Mouse (Mus musculus): ENCODE measurements at regions not wholly inside any gene's neighbourhood (a gene's known extent, or its start where the extent isn't known, plus 50 kb on each side); places are given as distances from the start of the nearest gene placed in this dataset.

DNA sequence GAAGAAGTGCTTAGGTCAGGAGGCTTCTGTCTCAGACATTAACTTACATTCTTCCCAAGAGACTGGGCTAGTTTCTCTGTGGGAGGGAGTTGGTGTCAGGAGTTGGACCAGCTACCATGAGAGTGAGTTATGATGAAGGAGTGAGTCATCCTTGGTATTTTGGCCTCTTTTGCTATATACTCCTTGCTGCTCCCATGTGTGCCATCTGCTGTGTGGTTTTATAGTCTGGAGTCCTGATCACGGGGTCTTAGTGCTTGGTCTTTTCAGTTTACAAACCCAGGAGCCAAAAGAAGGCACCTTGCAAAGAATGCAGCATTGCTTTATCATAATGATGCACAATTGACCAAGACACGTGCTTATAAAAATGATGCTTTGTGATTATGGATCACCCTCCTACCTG lies 56.6 kb downstream of the Zfp503 start:
- Histone ChIP-seq H3K27me3 (ENCODE audit: control insufficient read depth, insufficient read depth, low read depth, low read length) (no peaks in the 10 kb centered on the region), H3K4me1 (ENCODE audit: control insufficient read depth, insufficient read depth, low read length) (no peaks in the 10 kb centered on the region), H3K36me3 (ENCODE audit: control insufficient read depth, insufficient read depth, low read length) (no peaks in the 10 kb centered on the region), H3K4me3 (ENCODE audit: low read depth, low read length) (no peak overlapping the region), H3K9ac (ENCODE audit: low read depth, low read length) (no peak overlapping the region), H3K9me3 (replicated peaks; ENCODE audit: control insufficient read depth, low read length, poor library complexity, severe bottlenecking) (no peaks in the 10 kb centered on the region), H3K27ac (ENCODE audit: low read length) (no peak overlapping the region), H3K4me2 (ENCODE audit: low read length) (no peak overlapping the region)
- ATAC-seq: no peak
- 89% methylated on average over 2 of the region's 2 CpGs for WGBS

GRCm38 (mm10) chr14:21931944-21932343 lies 57.5 kb downstream of the Zfp503 start:
- H3K27ac ChIP-seq (ENCODE audit: low read length): no peak overlapping the region
- no peak for ATAC-seq
- H3K27me3 ChIP-seq (ENCODE audit: control insufficient read depth, insufficient read depth, low read depth, low read length): no peaks in the 10 kb centered on the region
- H3K4me3 ChIP-seq (ENCODE audit: low read depth, low read length): no peak overlapping the region
- 53% methylated on average over 7 of the region's 7 CpGs for WGBS
- no peaks in the 10 kb centered on the region for H3K36me3 ChIP-seq (ENCODE audit: control insufficient read depth, insufficient read depth, low read length)
- H3K4me2 ChIP-seq (ENCODE audit: low read length): no peak overlapping the region
- H3K9ac ChIP-seq (ENCODE audit: low read depth, low read length): no peak overlapping the region
- no peaks in the 10 kb centered on the region for H3K9me3 ChIP-seq (replicated peaks; ENCODE audit: control insufficient read depth, low read length, poor library complexity, severe bottlenecking)
- H3K4me1 ChIP-seq (ENCODE audit: control insufficient read depth, insufficient read depth, low read length): no peaks in the 10 kb centered on the region

DNA sequence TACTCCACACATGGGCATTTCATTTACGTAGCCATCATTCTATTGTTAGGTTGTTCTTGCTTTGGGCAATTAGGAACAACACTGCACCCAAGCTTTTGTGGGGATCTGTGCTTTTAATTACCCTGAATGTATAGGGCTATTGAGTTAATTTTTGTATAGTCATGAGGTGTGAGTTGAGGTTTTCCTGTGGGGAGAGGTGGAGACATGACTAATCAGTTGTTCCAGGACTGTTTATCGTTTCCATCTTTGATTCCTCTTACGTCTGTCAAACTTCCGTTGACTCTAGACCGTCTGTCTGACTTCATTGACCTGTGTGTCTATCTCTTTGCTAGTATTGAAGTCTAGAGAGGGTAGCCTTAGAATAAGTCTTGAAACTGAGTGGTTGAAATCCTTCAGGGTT lies 60.4 kb downstream of the Zfp503 start:
- Histone ChIP-seq H3K4me2 (ENCODE audit: low read length) (no peak overlapping the region), H3K27me3 (ENCODE audit: control insufficient read depth, insufficient read depth, low read depth, low read length) (no peaks in the 10 kb centered on the region), H3K27ac (ENCODE audit: low read length) (no peak overlapping the region), H3K9me3 (replicated peaks; ENCODE audit: control insufficient read depth, low read length, poor library complexity, severe bottlenecking) (no peaks in the 10 kb centered on the region), H3K9ac (ENCODE audit: low read depth, low read length) (no peak overlapping the region), H3K4me1 (ENCODE audit: control insufficient read depth, insufficient read depth, low read length) (no peaks in the 10 kb centered on the region), H3K36me3 (ENCODE audit: control insufficient read depth, insufficient read depth, low read length) (no peaks in the 10 kb centered on the region), H3K4me3 (ENCODE audit: low read depth, low read length) (no peak overlapping the region)
- no peak for ATAC-seq
- WGBS: 90% methylated on average over 5 of the region's 5 CpGs

GRCm38 (mm10) chr14:21916671-21917070 lies 67.9 kb upstream of the Comtd1 start:
- Histone ChIP-seq H3K9ac (ENCODE audit: low read depth, low read length) (no peak overlapping the region), H3K27me3 (ENCODE audit: control insufficient read depth, insufficient read depth, low read depth, low read length) (no peaks in the 10 kb centered on the region), H3K27ac (ENCODE audit: low read length) (no peak overlapping the region), H3K4me1 (ENCODE audit: control insufficient read depth, insufficient read depth, low read length) (no peaks in the 10 kb centered on the region), H3K4me2 (ENCODE audit: low read length) (no peak overlapping the region), H3K4me3 (ENCODE audit: low read depth, low read length) (no peak overlapping the region), H3K36me3 (ENCODE audit: control insufficient read depth, insufficient read depth, low read length) (no peaks in the 10 kb centered on the region), H3K9me3 (replicated peaks; ENCODE audit: control insufficient read depth, low read length, poor library complexity, severe bottlenecking) (no peaks in the 10 kb centered on the region)
- 85% methylated on average over 3 of the region's 3 CpGs for WGBS
- no peak for ATAC-seq

DNA sequence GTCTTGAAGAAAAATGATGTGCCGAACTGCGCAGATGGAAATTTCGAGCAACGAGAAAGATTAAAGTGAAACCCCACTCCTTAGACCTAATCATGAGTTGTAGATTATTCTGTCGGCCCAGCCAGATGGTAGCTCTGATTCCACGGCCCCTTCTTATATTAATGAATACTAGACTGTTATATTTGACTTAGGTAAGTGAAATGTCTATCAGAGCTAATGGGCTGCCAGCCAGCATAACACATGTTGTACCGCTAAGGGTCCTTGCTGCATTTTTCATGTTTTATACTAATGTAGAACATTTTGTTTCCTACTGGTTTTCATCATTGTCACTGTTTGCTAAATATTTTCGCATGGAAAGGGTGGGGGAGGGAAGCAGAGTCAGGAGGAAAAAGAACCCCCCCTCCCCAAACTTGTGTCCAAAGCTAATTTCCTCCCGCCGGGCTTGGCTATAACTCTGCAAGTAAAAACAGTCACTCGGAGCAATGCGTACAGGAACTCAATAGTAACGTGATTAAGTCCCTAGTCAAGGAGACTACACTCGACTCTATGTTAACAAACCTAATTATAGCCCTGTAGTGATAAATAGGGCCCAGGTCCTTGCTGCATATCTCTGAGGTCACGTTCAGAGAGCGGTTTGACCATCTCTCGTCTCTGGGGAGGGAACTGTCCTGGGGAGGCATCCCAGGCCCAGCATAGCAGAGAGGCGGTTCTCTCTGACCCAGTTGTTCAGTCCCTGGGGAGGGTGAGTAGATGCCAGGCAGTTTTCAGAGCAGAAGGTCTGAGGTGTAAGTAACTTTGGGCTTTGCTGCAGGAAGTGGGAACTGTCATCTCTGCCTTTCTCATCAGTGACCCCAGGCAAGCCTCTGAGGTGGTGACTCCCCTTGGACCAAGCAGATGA lies 56.0 kb upstream of the Comtd1 start:
- no peak overlapping the region for H3K9ac ChIP-seq (ENCODE audit: low read depth, low read length)
- H3K9me3 ChIP-seq (replicated peaks; ENCODE audit: control insufficient read depth, low read length, poor library complexity, severe bottlenecking): no peaks in the 10 kb centered on the region
- 0 out of 2 replicates have a peak, but pooled peaks have one; percentile 14 for ATAC-seq
- H3K27me3 ChIP-seq (ENCODE audit: control insufficient read depth, insufficient read depth, low read depth, low read length): no peaks in the 10 kb centered on the region
- H3K36me3 ChIP-seq (ENCODE audit: control insufficient read depth, insufficient read depth, low read length): no peaks in the 10 kb centered on the region
- H3K4me1 ChIP-seq (ENCODE audit: control insufficient read depth, insufficient read depth, low read length): peaks cover 6% of the 10 kb centered on the region; the same call in 1 of the 2 replicates
- no peak overlapping the region for H3K4me2 ChIP-seq (ENCODE audit: low read length)
- no peak overlapping the region for H3K4me3 ChIP-seq (ENCODE audit: low read depth, low read length)
- 64% methylated on average over 18 of the region's 18 CpGs for WGBS
- no peak overlapping the region for H3K27ac ChIP-seq (ENCODE audit: low read length)

DNA sequence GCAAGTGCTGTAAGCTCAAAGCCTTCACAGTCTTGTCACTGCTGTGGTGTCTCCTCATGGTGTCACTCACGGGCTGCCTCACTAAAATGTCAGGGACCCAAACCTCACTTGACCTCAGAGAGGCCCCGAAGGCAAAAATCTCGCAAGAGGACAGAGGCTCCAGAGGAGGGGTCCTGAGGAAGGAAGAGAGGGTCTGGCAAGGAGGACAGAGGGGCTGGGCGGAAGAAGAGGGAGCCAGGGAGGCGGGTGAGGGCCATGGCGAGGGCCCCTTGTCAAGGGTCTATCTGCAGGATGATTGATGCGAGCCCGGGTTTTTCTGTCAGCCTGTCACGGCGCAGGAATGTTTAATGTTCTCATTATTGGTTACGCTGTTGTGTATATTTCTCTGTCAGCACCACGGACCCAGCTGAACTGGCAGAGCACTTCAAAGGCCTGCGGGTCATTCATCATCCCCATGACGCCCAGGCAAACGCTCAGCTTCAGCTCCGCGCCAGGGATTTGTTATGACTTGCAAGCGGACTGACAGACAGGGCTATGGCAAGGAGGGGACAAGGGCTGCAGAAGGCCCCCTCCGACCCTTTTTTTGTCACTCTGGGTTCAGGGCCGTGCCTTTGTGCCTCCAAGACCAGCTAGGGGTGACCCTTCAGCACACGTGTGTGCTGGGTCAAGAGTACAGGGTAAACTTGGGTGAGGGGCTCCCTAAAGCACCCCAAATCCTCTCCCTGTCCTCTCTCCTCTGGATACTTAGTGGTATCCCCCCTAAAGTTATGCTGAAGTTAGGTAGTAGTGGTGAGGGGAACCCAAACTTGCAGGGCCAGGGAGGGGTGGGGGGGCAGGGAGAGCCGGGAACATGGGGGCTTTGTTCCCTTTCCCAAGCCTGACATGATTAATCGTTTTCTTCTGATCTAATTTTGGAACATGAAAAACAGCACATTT lies 55.1 kb upstream of the Comtd1 start:
- no peak overlapping the region for H3K9ac ChIP-seq (ENCODE audit: low read depth, low read length)
- no peaks in the 10 kb centered on the region for H3K9me3 ChIP-seq (replicated peaks; ENCODE audit: control insufficient read depth, low read length, poor library complexity, severe bottlenecking)
- no peak overlapping the region for H3K27ac ChIP-seq (ENCODE audit: low read length)
- peak; percentile 8; the same call in 1 of the 2 replicates for ATAC-seq
- no peak overlapping the region for H3K4me3 ChIP-seq (ENCODE audit: low read depth, low read length)
- 25% methylated on average over 23 of the region's 23 CpGs for WGBS
- no peaks in the 10 kb centered on the region for H3K36me3 ChIP-seq (ENCODE audit: control insufficient read depth, insufficient read depth, low read length)
- peak overlapping the region; percentile 34 for H3K4me2 ChIP-seq (ENCODE audit: low read length)
- no peaks in the 10 kb centered on the region for H3K27me3 ChIP-seq (ENCODE audit: control insufficient read depth, insufficient read depth, low read depth, low read length)
- peaks cover 6% of the 10 kb centered on the region; the same call in 1 of the 2 replicates for H3K4me1 ChIP-seq (ENCODE audit: control insufficient read depth, insufficient read depth, low read length)

DNA sequence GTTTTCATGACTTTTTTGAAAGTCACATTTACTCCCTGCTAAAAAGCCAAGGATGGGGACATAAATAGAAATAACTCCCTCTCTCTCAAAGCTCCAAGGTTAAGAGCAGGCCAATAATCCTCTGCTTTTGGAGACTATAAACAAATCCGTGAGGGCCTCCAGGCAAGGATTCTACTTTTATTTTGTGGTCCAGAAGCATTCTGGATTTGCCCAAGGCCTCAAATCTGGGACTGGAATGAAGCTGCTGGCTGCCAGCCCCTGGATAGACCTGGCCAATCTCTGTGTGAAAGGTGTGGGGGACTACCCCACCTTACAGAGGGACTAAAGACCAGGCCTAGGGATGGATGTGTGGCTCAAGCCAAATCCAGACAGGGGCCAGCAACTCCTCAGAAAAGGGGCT lies 54.1 kb upstream of the Comtd1 start:
- Histone ChIP-seq H3K9ac (ENCODE audit: low read depth, low read length) (no peak overlapping the region), H3K27ac (ENCODE audit: low read length) (no peak overlapping the region), H3K9me3 (replicated peaks; ENCODE audit: control insufficient read depth, low read length, poor library complexity, severe bottlenecking) (no peaks in the 10 kb centered on the region), H3K36me3 (ENCODE audit: control insufficient read depth, insufficient read depth, low read length) (no peaks in the 10 kb centered on the region), H3K4me2 (ENCODE audit: low read length) (no peak overlapping the region), H3K4me1 (ENCODE audit: control insufficient read depth, insufficient read depth, low read length) (peaks cover 6% of the 10 kb centered on the region; the same call in 1 of the 2 replicates), H3K4me3 (ENCODE audit: low read depth, low read length) (no peak overlapping the region), H3K27me3 (ENCODE audit: control insufficient read depth, insufficient read depth, low read depth, low read length) (no peaks in the 10 kb centered on the region)
- no peak for ATAC-seq
- 85% methylated on average over 1 of the region's 1 CpGs for WGBS

DNA sequence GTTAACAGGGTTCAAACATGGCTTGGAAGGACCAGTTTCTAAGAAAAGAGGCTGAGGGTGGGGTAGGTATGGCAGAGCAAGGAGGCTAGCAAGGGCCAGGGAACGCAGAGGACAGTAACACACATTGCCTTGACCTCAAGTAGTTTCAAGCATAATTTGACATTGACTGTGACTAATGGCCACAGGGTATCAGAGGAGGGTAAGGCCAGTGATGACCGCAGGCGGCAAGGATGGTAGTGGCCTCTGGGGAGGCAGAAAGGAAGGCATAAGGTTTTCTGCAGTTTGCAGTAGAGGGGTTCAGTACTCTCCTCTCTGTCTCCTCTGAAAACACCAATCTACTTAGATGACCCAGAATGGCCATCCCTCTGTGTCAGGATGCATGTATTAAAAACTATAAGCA lies 53.7 kb upstream of the Comtd1 start:
- Histone ChIP-seq H3K36me3 (ENCODE audit: control insufficient read depth, insufficient read depth, low read length) (no peaks in the 10 kb centered on the region), H3K4me2 (ENCODE audit: low read length) (no peak overlapping the region), H3K27me3 (ENCODE audit: control insufficient read depth, insufficient read depth, low read depth, low read length) (no peaks in the 10 kb centered on the region), H3K4me3 (ENCODE audit: low read depth, low read length) (no peak overlapping the region), H3K9me3 (replicated peaks; ENCODE audit: control insufficient read depth, low read length, poor library complexity, severe bottlenecking) (no peaks in the 10 kb centered on the region), H3K9ac (ENCODE audit: low read depth, low read length) (no peak overlapping the region), H3K4me1 (ENCODE audit: control insufficient read depth, insufficient read depth, low read length) (peaks cover 6% of the 10 kb centered on the region; the same call in 1 of the 2 replicates), H3K27ac (ENCODE audit: low read length) (no peak overlapping the region)
- no peak for ATAC-seq
- WGBS: 92% methylated on average over 3 of the region's 3 CpGs

Data from midbrain, embryonic 16.5 days (tissue).